Mouse (Mus musculus) megakaryocyte-erythroid progenitor cell, adult 5-6 weeks (primary cell): ENCODE data around the gene Wfdc2. TPM values are rescaled to one million over a fixed set of nuclear protein-coding genes. Genes with fewer than 3 reads are reported as not detected.
"Not testable (repeated sequence)": the region's sequence is repeated elsewhere in the genome, so short reads cannot be mapped to it uniquely, and the experiment has no call there.

Experiments used
- ATAC-seq: replicated peaks from 2 replicates; pipeline ENCODE4 v1.8.0; 2016; ENCODE audit warnings: mild to moderate bottlenecking, inconsistent platforms; ENCODE audit not compliant: severe bottlenecking, poor library complexity, low FRiP score, low TSS enrichment
- total RNA-seq, 2 experiments: library from RNA; stranded (forward) in 1 of 2; stranded (reverse) in 1 of 2; fragments of 200-1000, 215-1000 nt in 1 of 2; fragments of >200 nt in 1 of 2; fragmentation: Nextera tagmentation in 1 of 2; gene quantifications; 2 replicates each; pipeline ENCODE4 v1.2.3; 2014 to 2017

Wfdc2 gene
- total RNA-seq, 2 experiments from 2014 or later: not detected

DNA sequence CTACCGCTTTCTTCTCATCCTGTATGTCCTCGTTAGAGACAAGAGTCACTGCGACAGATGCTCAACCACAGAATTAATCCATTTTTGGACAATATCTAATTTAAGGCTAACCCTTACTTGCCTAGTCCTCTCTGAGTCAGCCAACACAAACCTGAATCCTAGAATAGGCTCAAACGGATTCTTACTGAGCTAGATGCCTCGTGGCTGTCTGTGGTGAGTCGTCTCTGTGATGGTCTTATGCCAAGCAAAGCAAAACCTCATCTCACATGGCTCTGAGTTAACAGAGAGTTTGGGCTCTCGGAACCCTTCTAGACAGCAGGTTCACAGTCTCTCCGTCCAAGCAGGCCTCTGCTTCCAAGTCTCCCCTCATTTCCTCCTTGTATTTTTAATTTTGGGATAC, 42.2 kb downstream of the Wfdc2 start:
- no peak for ATAC-seq

DNA sequence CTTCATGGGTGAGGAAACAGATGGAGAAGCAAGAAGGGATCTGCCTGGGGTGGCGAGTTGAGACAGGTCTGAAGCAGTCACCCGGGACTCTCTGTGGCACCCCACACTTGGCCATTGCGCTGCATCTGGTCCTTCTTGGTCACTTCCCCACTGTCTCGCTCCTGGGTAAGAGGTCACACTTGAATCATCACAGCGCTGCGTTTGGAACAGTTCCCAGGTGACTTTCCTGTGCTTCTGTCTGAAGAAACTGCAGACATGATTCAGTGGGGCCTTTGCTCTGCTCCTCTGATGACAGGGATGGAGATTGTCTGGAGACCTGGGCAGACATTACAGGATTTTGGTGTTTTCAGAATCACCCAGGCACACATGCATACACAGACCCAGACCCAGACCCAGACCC, 46.6 kb downstream of the Wfdc2 start:
- ATAC-seq: no peak

DNA sequence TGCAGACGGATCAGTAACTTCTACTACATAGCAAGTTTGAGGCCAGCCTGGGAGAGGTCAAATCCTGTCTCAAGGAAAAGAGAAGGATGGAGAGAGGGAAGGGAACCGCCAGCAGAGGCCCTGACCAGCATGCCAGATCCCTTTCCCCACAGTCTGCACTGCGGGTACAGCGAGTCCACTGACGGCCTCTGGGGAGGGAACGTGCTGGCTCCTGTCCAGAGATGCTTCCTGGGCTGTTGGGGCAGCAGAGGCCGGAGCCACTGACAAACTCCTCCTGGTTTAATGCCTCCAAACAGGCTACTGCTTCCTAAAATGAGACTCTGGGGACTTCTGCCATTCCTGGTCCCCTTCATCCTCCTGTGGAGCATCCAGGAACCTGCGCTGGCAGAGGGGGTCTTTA, 51.3 kb downstream of the Wfdc2 start, which contains the start of the genes Wfdc6b and Wfdc8:
Wfdc6b (plus strand) TSS at position 52 of the 400 bp plus-strand sequence.
Wfdc8 (minus strand) TSS at position 156 of the 400 bp plus-strand sequence.
- ATAC-seq: not testable (repeated sequence)

DNA sequence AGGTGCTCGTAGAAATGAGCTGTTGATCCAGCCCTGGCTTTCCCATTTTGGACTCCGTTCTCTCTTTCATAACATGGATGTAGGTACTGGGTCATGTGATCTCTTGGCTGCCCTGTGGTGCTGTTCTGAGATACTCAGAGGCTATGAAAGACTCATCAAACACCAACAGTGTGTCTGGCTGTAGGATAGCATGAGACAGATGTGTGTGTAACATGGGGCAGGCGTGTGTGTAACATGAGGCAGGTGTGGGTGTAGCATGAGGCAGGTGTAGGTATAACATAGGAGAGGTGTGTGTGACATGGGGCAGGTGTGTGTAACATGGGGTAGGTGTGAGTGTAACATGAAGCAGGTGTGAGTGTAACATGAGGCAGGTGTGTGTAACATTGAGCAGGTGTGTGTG, 53.2 kb downstream of the Wfdc2 start:
- no peak for ATAC-seq

Other genes with a start within 250 kb of the Wfdc2 start
- not detected in 2 replicates for gene Svs6, start 245.7 kb upstream of the Wfdc2 start, total RNA-seq (2014; fragmentation: Nextera tagmentation)
- gene Svs6, start 245.7 kb upstream of the Wfdc2 start, total RNA-seq (2017): not detected in 2 replicates
- gene Svs5, start 229.7 kb upstream of the Wfdc2 start, total RNA-seq (2014; fragmentation: Nextera tagmentation): not detected in 2 replicates
- not detected in 2 replicates for gene Svs5, start 229.7 kb upstream of the Wfdc2 start, total RNA-seq (2017)
- gene Slpi, start 173.3 kb upstream of the Wfdc2 start, total RNA-seq (2014; fragmentation: Nextera tagmentation): not detected in 2 replicates
- not detected in 2 replicates for gene Slpi, start 173.3 kb upstream of the Wfdc2 start, total RNA-seq (2017)
- not detected in 2 replicates for gene Rbpjl, start 159.3 kb upstream of the Wfdc2 start, total RNA-seq (2014; fragmentation: Nextera tagmentation)
- gene Rbpjl, start 159.3 kb upstream of the Wfdc2 start, total RNA-seq (2017): not detected in 2 replicates
- not detected in 2 replicates for gene Matn4, start 157.3 kb upstream of the Wfdc2 start, total RNA-seq (2014; fragmentation: Nextera tagmentation)
- 0.09 TPM in 1 of 2 replicates, not detected in the other for gene Matn4, start 157.3 kb upstream of the Wfdc2 start, total RNA-seq (2017)
- 1.0 and 5.3 TPM in 2 replicates for gene Sdc4, start 118.5 kb upstream of the Wfdc2 start, total RNA-seq (2014; fragmentation: Nextera tagmentation)
- 0.23 and 1.3 TPM in 2 replicates for gene Sdc4, start 118.5 kb upstream of the Wfdc2 start, total RNA-seq (2017)
- gene Sys1, start 105.4 kb upstream of the Wfdc2 start, total RNA-seq (2014; fragmentation: Nextera tagmentation): 25.7 and 26.7 TPM in 2 replicates
- gene Sys1, start 105.4 kb upstream of the Wfdc2 start, total RNA-seq (2017): 10.9 and 16.0 TPM in 2 replicates
- gene Gm20458, start 101.4 kb upstream of the Wfdc2 start, total RNA-seq (2014; fragmentation: Nextera tagmentation): not detected in 2 replicates
- gene Gm20458, start 101.4 kb upstream of the Wfdc2 start, total RNA-seq (2017): not detected in 2 replicates
- gene Trp53tg5, start 88.7 kb upstream of the Wfdc2 start, total RNA-seq (2014; fragmentation: Nextera tagmentation): not detected in 2 replicates
- not detected in 2 replicates for gene Trp53tg5, start 88.7 kb upstream of the Wfdc2 start, total RNA-seq (2017)
- 2.4 TPM in 2 replicates for gene Dbndd2, start 76.3 kb upstream of the Wfdc2 start, total RNA-seq (2014; fragmentation: Nextera tagmentation)
- 2.9 TPM in 1 of 2 replicates, not detected in the other for gene Dbndd2, start 76.3 kb upstream of the Wfdc2 start, total RNA-seq (2017)
- gene Pigt, start 64.9 kb upstream of the Wfdc2 start, total RNA-seq (2014; fragmentation: Nextera tagmentation): 76.4 and 89.3 TPM in 2 replicates
- 16.3 and 36.6 TPM in 2 replicates for gene Pigt, start 64.9 kb upstream of the Wfdc2 start, total RNA-seq (2017)
- gene Spint3, start 11.0 kb downstream of the Wfdc2 start, total RNA-seq (2014; fragmentation: Nextera tagmentation): not detected in 2 replicates
- gene Spint3, start 11.0 kb downstream of the Wfdc2 start, total RNA-seq (2017): not detected in 2 replicates
- gene Wfdc6a, start 23.0 kb downstream of the Wfdc2 start, total RNA-seq (2014; fragmentation: Nextera tagmentation): not detected in 2 replicates
- gene Wfdc6a, start 23.0 kb downstream of the Wfdc2 start, total RNA-seq (2017): not detected in 2 replicates
- gene Eppin, start 31.2 kb downstream of the Wfdc2 start, total RNA-seq (2014; fragmentation: Nextera tagmentation): not detected in 2 replicates
- not detected in 2 replicates for gene Eppin, start 31.2 kb downstream of the Wfdc2 start, total RNA-seq (2017)
- not detected in 2 replicates for gene Wfdc6b, start 51.1 kb downstream of the Wfdc2 start, total RNA-seq (2014; fragmentation: Nextera tagmentation)
- gene Wfdc6b, start 51.1 kb downstream of the Wfdc2 start, total RNA-seq (2017): not detected in 2 replicates
- gene Wfdc8, start 51.2 kb downstream of the Wfdc2 start, total RNA-seq (2014; fragmentation: Nextera tagmentation): not detected in 2 replicates
- not detected in 2 replicates for gene Wfdc8, start 51.2 kb downstream of the Wfdc2 start, total RNA-seq (2017)
- gene Wfdc16, start 76.4 kb downstream of the Wfdc2 start, total RNA-seq (2014; fragmentation: Nextera tagmentation): not detected in 2 replicates
- gene Wfdc16, start 76.4 kb downstream of the Wfdc2 start, total RNA-seq (2017): not detected in 2 replicates
- gene Wfdc10, start 93.6 kb downstream of the Wfdc2 start, total RNA-seq (2014; fragmentation: Nextera tagmentation): not detected in 2 replicates
- gene Wfdc10, start 93.6 kb downstream of the Wfdc2 start, total RNA-seq (2017): not detected in 2 replicates
- gene Wfdc9, start 94.2 kb downstream of the Wfdc2 start, total RNA-seq (2014; fragmentation: Nextera tagmentation): not detected in 2 replicates
- not detected in 2 replicates for gene Wfdc9, start 94.2 kb downstream of the Wfdc2 start, total RNA-seq (2017)
- gene Wfdc11, start 111.7 kb downstream of the Wfdc2 start, total RNA-seq (2014; fragmentation: Nextera tagmentation): not detected in 2 replicates
- not detected in 2 replicates for gene Wfdc11, start 111.7 kb downstream of the Wfdc2 start, total RNA-seq (2017)
- gene Wfdc13, start 122.7 kb downstream of the Wfdc2 start, total RNA-seq (2014; fragmentation: Nextera tagmentation): not detected in 2 replicates
- gene Wfdc13, start 122.7 kb downstream of the Wfdc2 start, total RNA-seq (2017): not detected in 2 replicates
- gene Spint4, start 136.1 kb downstream of the Wfdc2 start, total RNA-seq (2014; fragmentation: Nextera tagmentation): not detected in 2 replicates
- not detected in 2 replicates for gene Spint4, start 136.1 kb downstream of the Wfdc2 start, total RNA-seq (2017)
- gene Spint5, start 152.9 kb downstream of the Wfdc2 start, total RNA-seq (2014; fragmentation: Nextera tagmentation): not detected in 2 replicates
- gene Spint5, start 152.9 kb downstream of the Wfdc2 start, total RNA-seq (2017): not detected in 2 replicates
- gene Wfdc3, start 183.5 kb downstream of the Wfdc2 start, total RNA-seq (2014; fragmentation: Nextera tagmentation): 2.0 TPM in 1 of 2 replicates, not detected in the other
- gene Wfdc3, start 183.5 kb downstream of the Wfdc2 start, total RNA-seq (2017): not detected in 2 replicates
- 28.7 and 37.2 TPM in 2 replicates for gene Dnttip1, start 183.6 kb downstream of the Wfdc2 start, total RNA-seq (2014; fragmentation: Nextera tagmentation)
- 24.5 and 26.2 TPM in 2 replicates for gene Dnttip1, start 183.6 kb downstream of the Wfdc2 start, total RNA-seq (2017)
- 194 and 207 TPM in 2 replicates for gene Ube2c, start 207.5 kb downstream of the Wfdc2 start, total RNA-seq (2014; fragmentation: Nextera tagmentation)
- 90.6 and 159 TPM in 2 replicates for gene Ube2c, start 207.5 kb downstream of the Wfdc2 start, total RNA-seq (2017)
- gene Tnnc2, start 217.6 kb downstream of the Wfdc2 start, total RNA-seq (2014; fragmentation: Nextera tagmentation): not detected in 2 replicates
- not detected in 2 replicates for gene Tnnc2, start 217.6 kb downstream of the Wfdc2 start, total RNA-seq (2017)
- 0.11 and 7.6 TPM in 2 replicates for gene Snx21, start 223.4 kb downstream of the Wfdc2 start, total RNA-seq (2014; fragmentation: Nextera tagmentation)
- gene Snx21, start 223.4 kb downstream of the Wfdc2 start, total RNA-seq (2017): 0.33 TPM in 1 of 2 replicates, not detected in the other
- 15.5 and 26.4 TPM in 2 replicates for gene Acot8, start 242.5 kb downstream of the Wfdc2 start, total RNA-seq (2014; fragmentation: Nextera tagmentation)
- 10.1 and 17.6 TPM in 2 replicates for gene Acot8, start 242.5 kb downstream of the Wfdc2 start, total RNA-seq (2017)
- 6.8 and 6.9 TPM in 2 replicates for gene Zswim3, start 242.7 kb downstream of the Wfdc2 start, total RNA-seq (2014; fragmentation: Nextera tagmentation)
- gene Zswim3, start 242.7 kb downstream of the Wfdc2 start, total RNA-seq (2017): 1.8 and 4.4 TPM in 2 replicates